Mouse (Mus musculus) heart, postnatal 0 days (tissue): Measurements from ENCODE around the gene Nubp2. TPM values are rescaled to one million over a fixed set of nuclear protein-coding genes. Genes with fewer than 3 reads are reported as not detected.

Experiments used
- ATAC-seq: fragments of 200-750 bp; cut with Nextera tagmentation; 2 replicates; pipeline ENCODE4 v1.8.0; 2017; ENCODE audit warnings: low read depth, moderate number of reproducible peaks, moderate library complexity; ENCODE audit not compliant: insufficient read depth
- DNase-seq: peaks from one replicate; pipeline ENCODE4 v3.0.0-alpha.2; 2016; ENCODE audit warnings: low spot score
- H3K27ac ChIP-seq: fragments of 300-500 bp; sonication (generic); 2 replicates; pipeline ENCODE4 v1.5.1; 2014; ENCODE audit warnings: low read depth, mild to moderate bottlenecking
- H3K27me3 ChIP-seq: fragments of 300-500 bp; sonication (generic); 2 replicates; pipeline ENCODE4 v1.6.1; 2014; ENCODE audit warnings: low read length, mixed read lengths; ENCODE audit not compliant: control insufficient read depth, insufficient read depth
- H3K36me3 ChIP-seq: fragments of 300-500 bp; sonication (generic); replicated peaks from 2 replicates; pipeline ENCODE4 v1.6.1; 2014; ENCODE audit warnings: low read length, mixed read lengths; ENCODE audit not compliant: control insufficient read depth, insufficient read depth
- H3K4me1 ChIP-seq: fragments of 300-500 bp; sonication (generic); 2 replicates; pipeline ENCODE4 v1.6.1; 2014; ENCODE audit warnings: antibody characterized with exemption; ENCODE audit not compliant: control insufficient read depth, insufficient read depth
- H3K4me2 ChIP-seq: fragments of 300-500 bp; sonication (generic); 2 replicates; pipeline ENCODE4 v1.6.1; 2014; ENCODE audit warnings: low read depth, mild to moderate bottlenecking, low read length, moderate library complexity
- H3K4me3 ChIP-seq: fragments of 300-500 bp; sonication (generic); 2 replicates; pipeline ENCODE4 v1.5.1; 2014; ENCODE audit warnings: low read depth, low read length
- H3K9ac ChIP-seq: fragments of 300-500 bp; sonication (generic); replicated peaks from 2 replicates; pipeline ENCODE4 v1.6.1; 2014; ENCODE audit warnings: low read depth, low read length, mixed read lengths
- H3K9me3 ChIP-seq: fragments of 300-500 bp; sonication (generic); replicated peaks from 2 replicates; pipeline ENCODE4 v1.6.1; 2016; ENCODE audit warnings: low read length; ENCODE audit not compliant: control insufficient read depth
- CTCF ChIP-seq: IDR thresholded peaks from 2 replicates; pipeline ENCODE4 v1.5.1; 2016; ENCODE audit warnings: antibody characterized with exemption, control low read depth, low read depth
- EP300 ChIP-seq: IDR thresholded peaks from 2 replicates; pipeline ENCODE4 v1.6.1; 2016; ENCODE audit warnings: antibody characterized with exemption, low read depth
- WGBS: fragments of 180-500 bp; shearing (Covaris S2); extraction: QIAGEN DNeasy Blood & Tissue Kit; methylation state at CpG from one replicate; pipeline ENCODE4 v1.1.7; 2014; 5-methylcytosine and 5-hydroxymethylcytosine counted together
- polyA plus RNA-seq: library from polyadenylated mRNA; unstranded; fragments of >200 nt; fragmentation: Nextera tagmentation; extraction: Ambion mirVana; gene quantifications from 2 replicates; pipeline ENCODE4 v1.2.1, GENCODE M21; 2015
- total RNA-seq: library from RNA; depleted of rRNA; stranded (reverse); fragments of >200 nt; gene quantifications from 2 replicates; pipeline ENCODE4 v1.2.3, GENCODE M21; 2014; ENCODE audit warnings: low replicate concordance

The Nubp2 gene
- total and polyA plus RNA-seq, 2 experiments from 2014 or later: 31.3 to 44.9 TPM

DNA sequence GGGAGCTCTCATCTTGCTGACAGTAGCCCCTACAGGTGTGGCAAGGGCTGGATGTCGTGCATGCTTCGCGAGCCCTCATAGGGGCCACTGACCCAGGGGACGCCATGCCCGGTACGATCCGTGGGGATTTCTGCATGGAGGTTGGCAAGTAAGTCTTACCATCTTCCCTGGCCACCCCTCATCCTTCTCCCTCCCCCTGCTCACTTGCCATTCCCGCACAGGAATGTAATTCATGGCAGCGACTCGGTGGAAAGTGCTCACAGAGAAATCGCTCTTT, 10.8 kb upstream of the Nubp2 start:
- no peaks in the 10 kb centered on the region for H3K27me3 ChIP-seq
- peaks cover 20% of the 10 kb centered on the region; the same call in 1 of the 2 replicates for H3K4me1 ChIP-seq
- peak overlapping the region; percentile 71 for H3K4me3 ChIP-seq
- WGBS: 46% methylated on average over 11 of the region's 11 CpGs
- DNase-seq (no peak), ATAC-seq (no peak)
- H3K36me3 ChIP-seq: peaks cover 59% of the 10 kb centered on the region
- peak overlapping the region; percentile 83 for H3K27ac ChIP-seq
- TF ChIP-seq EP300 (no peak), CTCF (no peak)
- no peaks in the 10 kb centered on the region for H3K9me3 ChIP-seq
- peak overlapping the region; percentile 90 for H3K9ac ChIP-seq
- H3K4me2 ChIP-seq: peak overlapping the region; percentile 97

DNA sequence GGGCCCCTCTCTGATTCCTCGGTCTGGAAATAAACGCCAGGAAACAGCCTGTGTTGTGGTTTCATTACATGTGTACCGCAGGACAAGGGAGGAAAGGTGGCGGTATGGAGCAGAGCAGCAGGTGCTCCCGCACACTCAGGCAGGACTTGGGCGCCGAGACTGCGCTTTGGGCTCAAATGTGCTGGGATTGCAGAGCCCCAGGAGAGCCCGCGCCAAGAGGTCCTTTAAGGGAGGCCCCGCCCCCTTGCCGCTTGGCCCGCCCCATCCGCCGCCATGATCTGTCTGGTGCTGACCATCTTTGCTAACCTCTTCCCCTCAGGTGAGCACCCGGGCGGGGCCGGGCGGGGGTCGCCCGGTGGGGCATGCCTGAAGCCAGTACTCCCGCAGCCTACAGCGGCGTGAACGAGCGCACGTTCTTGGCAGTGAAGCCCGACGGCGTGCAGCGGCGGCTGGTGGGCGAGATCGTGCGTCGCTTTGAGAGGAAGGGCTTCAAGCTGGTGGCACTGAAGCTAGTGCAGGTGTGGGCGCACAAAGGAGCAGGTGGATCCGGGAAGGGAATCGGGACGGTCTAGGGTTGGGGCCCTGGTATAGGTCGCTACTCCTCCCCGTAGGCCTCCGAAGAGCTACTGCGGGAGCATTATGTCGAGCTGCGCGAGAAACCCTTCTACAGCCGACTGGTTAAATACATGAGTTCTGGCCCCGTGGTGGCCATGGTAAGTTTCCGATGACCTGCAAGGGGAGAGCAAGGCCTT, 10.3 kb upstream of the Nubp2 start, which contains the start of gene Nme3:
Gene Nme3 (plus strand): TSS at position 260 of the 752 bp plus-strand sequence.
- Histone ChIP-seq H3K9me3 (no peaks in the 10 kb centered on the region), H3K27ac (peak within 1 kb of the TSS; percentile 83), H3K4me3 (peak within 1 kb of the TSS; percentile 71), H3K4me1 (peaks cover 20% of the 10 kb centered on the region; the same call in 1 of the 2 replicates), H3K4me2 (peak within 1 kb of the TSS; percentile 97), H3K36me3 (peaks cover 58% of the 10 kb centered on the region), H3K9ac (peak within 1 kb of the TSS; percentile 90), H3K27me3 (no peaks in the 10 kb centered on the region)
- no peak for TF ChIP-seq EP300
- no peak for TF ChIP-seq CTCF
- ATAC-seq (peak; percentile 47), DNase-seq (peak; percentile 58)
- 1% methylated on average over 50 of the region's 50 CpGs for WGBS

DNA sequence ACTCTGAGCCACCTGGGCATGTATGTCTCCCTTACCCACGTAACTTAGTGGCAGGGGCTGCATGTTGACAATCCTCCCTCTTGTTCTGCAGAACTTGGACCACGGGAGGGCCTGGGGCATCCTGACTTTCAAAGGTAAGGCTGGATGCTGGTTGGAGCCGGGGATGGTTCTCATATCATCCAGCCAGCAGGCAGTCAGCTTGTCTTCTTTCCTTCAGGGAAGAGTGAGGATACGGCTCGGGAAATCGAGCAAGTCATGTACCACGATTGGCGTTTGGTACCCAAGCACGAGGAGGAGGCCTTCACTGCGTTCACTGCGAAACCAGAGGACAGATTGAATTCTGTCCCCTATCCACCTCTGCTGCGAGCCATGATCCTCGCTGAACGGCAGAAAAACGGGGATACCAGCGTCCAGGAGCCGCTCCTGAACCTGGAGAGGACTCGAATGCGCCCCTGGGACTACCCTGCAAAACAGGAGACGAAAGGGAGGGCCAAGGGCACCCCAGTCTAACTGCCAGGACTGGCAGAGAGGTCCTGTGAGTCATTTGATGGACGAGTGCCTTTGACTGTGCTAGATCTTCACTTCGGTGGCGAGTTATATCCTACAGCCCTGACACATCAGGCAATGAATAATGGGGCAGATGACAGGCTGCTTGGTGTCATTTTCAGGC, 9.6 kb upstream of the Nubp2 start:
- TF ChIP-seq CTCF (no peak), EP300 (no peak)
- no peaks in the 10 kb centered on the region for H3K9me3 ChIP-seq
- peak overlapping the region; percentile 90 for H3K9ac ChIP-seq
- peak overlapping the region; percentile 97 for H3K4me2 ChIP-seq
- no peaks in the 10 kb centered on the region for H3K27me3 ChIP-seq
- no peak for DNase-seq
- H3K36me3 ChIP-seq: peaks cover 58% of the 10 kb centered on the region
- WGBS: 9% methylated on average over 23 of the region's 23 CpGs
- peaks cover 20% of the 10 kb centered on the region; the same call in 1 of the 2 replicates for H3K4me1 ChIP-seq
- H3K27ac ChIP-seq: peak overlapping the region; percentile 83
- peak overlapping the region; percentile 71 for H3K4me3 ChIP-seq
- no peak for ATAC-seq

DNA sequence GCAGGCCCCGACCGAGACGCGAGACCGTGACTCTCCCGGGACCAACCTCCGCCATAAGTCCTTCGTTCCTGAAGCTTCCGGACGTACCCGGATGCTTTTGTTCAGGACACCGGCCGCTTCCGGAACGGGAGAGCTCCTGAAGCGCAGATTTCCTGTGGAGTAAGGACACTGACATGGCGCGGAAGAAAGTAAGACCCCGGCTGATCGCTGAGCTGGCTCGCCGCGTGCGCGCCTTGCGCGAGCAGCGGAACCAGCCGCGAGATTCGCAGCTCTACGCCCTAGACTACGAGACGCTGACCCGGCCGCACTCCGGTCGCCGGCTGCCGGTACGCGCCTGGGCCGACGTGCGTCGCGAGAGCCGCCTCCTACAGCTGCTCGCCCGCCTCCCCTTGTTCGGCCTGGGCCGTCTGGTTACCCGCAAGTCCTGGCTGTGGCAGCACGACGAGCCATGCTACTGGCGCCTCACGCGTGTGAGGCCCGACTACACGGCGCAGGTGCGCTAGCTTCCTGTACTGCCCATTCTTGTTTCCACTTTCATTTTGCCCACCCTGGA, 8.9 kb upstream of the Nubp2 start, which contains the start of the genes Eme2 and Mrps34:
Gene Eme2 (minus strand): TSS at position 93 of the 553 bp plus-strand sequence.
Gene Mrps34 (plus strand): TSS at position 122 of the 553 bp plus-strand sequence.
- Histone ChIP-seq H3K27ac (peak within 1 kb of the TSS; percentile 83), H3K36me3 (peaks cover 58% of the 10 kb centered on the region), H3K9me3 (no peaks in the 10 kb centered on the region), H3K9ac (peak within 1 kb of the TSS; percentile 90), H3K4me2 (peak within 1 kb of the TSS; percentile 97), H3K4me1 (peaks cover 20% of the 10 kb centered on the region; the same call in 1 of the 2 replicates), H3K27me3 (no peaks in the 10 kb centered on the region), H3K4me3 (peak within 1 kb of the TSS; percentile 71)
- TF ChIP-seq CTCF: no peak
- no peak for TF ChIP-seq EP300
- WGBS: 0% methylated on average over 62 of the region's 62 CpGs
- peak; percentile 48 for ATAC-seq
- peak; percentile 84 for DNase-seq

DNA sequence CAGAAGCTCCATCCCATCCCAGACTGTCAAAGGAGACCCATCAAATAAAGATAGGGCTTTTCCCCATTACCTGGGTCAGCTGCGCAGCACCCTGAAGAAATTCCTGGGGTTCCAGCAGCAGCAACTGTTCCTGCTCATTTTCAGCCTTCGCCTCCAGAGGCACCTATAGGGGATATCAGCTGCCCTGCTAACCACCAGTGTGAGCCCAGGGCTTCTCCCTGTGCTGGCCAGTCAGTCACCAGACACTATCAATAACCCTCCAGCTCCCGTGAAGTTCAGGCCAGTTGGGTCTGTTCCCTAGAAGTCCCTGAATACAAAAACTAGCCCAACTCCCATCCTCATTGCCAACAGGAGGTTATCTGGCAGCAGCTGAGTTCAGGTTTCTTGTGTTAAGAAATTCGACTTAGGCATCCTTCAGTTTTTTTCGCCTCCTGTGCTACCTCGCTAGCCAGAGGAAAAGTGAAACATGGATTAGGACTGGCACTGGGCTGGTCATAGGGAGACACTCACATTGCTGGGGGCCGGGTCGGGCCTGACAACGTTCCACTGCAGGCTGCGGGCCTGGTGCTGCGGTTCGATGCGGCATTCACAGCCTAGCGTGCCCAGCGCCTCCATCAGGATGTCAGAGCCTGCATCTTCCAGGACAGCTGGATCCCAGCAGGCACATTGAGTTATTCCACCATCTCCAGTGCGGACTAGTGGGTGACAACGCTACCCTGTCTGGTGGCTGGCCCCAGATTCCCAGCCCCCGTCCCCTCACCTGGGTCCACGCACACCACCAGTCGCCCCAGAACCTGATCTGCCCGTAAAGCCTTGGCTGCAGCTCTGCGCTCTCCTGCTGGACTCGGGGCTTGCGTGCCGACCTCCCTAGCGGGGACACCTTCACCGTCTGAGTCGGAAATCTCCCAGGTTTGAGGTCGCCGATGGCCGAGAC, 8.2 kb upstream of the Nubp2 start:
- Histone ChIP-seq H3K4me1 (peaks cover 20% of the 10 kb centered on the region; the same call in 1 of the 2 replicates), H3K9ac (peak overlapping the region; percentile 90), H3K9me3 (no peaks in the 10 kb centered on the region), H3K36me3 (peaks cover 51% of the 10 kb centered on the region), H3K4me3 (peak overlapping the region; percentile 71), H3K4me2 (peak overlapping the region; percentile 97), H3K27ac (peak overlapping the region; percentile 83), H3K27me3 (no peaks in the 10 kb centered on the region)
- WGBS: 9% methylated on average over 31 of the region's 31 CpGs
- no peak for TF ChIP-seq EP300
- no peak for TF ChIP-seq CTCF
- ATAC-seq (no peak), DNase-seq (no peak)
